Mouse (Mus musculus) heart, postnatal 0 days (tissue): ENCODE data around the gene Sf3a2. TPM values are rescaled to one million over a fixed set of nuclear protein-coding genes. Genes with fewer than 3 reads are reported as not detected.

Experiments
- ATAC-seq: fragments of 200-750 bp; cut with Nextera tagmentation; 2 replicates; pipeline ENCODE4 v1.8.0; 2017; ENCODE audit warnings: low read depth, moderate number of reproducible peaks, moderate library complexity; ENCODE audit not compliant: insufficient read depth
- DNase-seq: peaks from one replicate; pipeline ENCODE4 v3.0.0-alpha.2; 2016; ENCODE audit warnings: low spot score
- H3K27ac ChIP-seq: fragments of 300-500 bp; sonication (generic); 2 replicates; pipeline ENCODE4 v1.5.1; 2014; ENCODE audit warnings: low read depth, mild to moderate bottlenecking
- H3K27me3 ChIP-seq: fragments of 300-500 bp; sonication (generic); 2 replicates; pipeline ENCODE4 v1.6.1; 2014; ENCODE audit warnings: low read length, mixed read lengths; ENCODE audit not compliant: control insufficient read depth, insufficient read depth
- H3K36me3 ChIP-seq: fragments of 300-500 bp; sonication (generic); replicated peaks from 2 replicates; pipeline ENCODE4 v1.6.1; 2014; ENCODE audit warnings: low read length, mixed read lengths; ENCODE audit not compliant: control insufficient read depth, insufficient read depth
- H3K4me1 ChIP-seq: fragments of 300-500 bp; sonication (generic); 2 replicates; pipeline ENCODE4 v1.6.1; 2014; ENCODE audit warnings: antibody characterized with exemption; ENCODE audit not compliant: control insufficient read depth, insufficient read depth
- H3K4me2 ChIP-seq: fragments of 300-500 bp; sonication (generic); 2 replicates; pipeline ENCODE4 v1.6.1; 2014; ENCODE audit warnings: low read depth, mild to moderate bottlenecking, low read length, moderate library complexity
- H3K4me3 ChIP-seq: fragments of 300-500 bp; sonication (generic); 2 replicates; pipeline ENCODE4 v1.5.1; 2014; ENCODE audit warnings: low read depth, low read length
- H3K9ac ChIP-seq: fragments of 300-500 bp; sonication (generic); replicated peaks from 2 replicates; pipeline ENCODE4 v1.6.1; 2014; ENCODE audit warnings: low read depth, low read length, mixed read lengths
- H3K9me3 ChIP-seq: fragments of 300-500 bp; sonication (generic); replicated peaks from 2 replicates; pipeline ENCODE4 v1.6.1; 2016; ENCODE audit warnings: low read length; ENCODE audit not compliant: control insufficient read depth
- CTCF ChIP-seq: IDR thresholded peaks from 2 replicates; pipeline ENCODE4 v1.5.1; 2016; ENCODE audit warnings: antibody characterized with exemption, control low read depth, low read depth
- EP300 ChIP-seq: IDR thresholded peaks from 2 replicates; pipeline ENCODE4 v1.6.1; 2016; ENCODE audit warnings: antibody characterized with exemption, low read depth
- WGBS: fragments of 180-500 bp; shearing (Covaris S2); extraction: QIAGEN DNeasy Blood & Tissue Kit; methylation state at CpG from one replicate; pipeline ENCODE4 v1.1.7; 2014; 5-methylcytosine and 5-hydroxymethylcytosine counted together
- polyA plus RNA-seq: library from polyadenylated mRNA; unstranded; fragments of >200 nt; fragmentation: Nextera tagmentation; extraction: Ambion mirVana; gene quantifications from 2 replicates; pipeline ENCODE4 v1.2.1, GENCODE M21; 2015
- total RNA-seq: library from RNA; depleted of rRNA; stranded (reverse); fragments of >200 nt; gene quantifications from 2 replicates; pipeline ENCODE4 v1.2.3, GENCODE M21; 2014; ENCODE audit warnings: low replicate concordance

Gene Sf3a2
- total and polyA plus RNA-seq, 2 experiments from 2014 or later: 8.8 to 25.2 TPM

- Histone ChIP-seq H3K27me3 (no peaks in the 10 kb centered on the region), H3K4me1 (peaks cover 13% of the 10 kb centered on the region), H3K9me3 (no peaks in the 10 kb centered on the region), H3K4me3 (no peak overlapping the region), H3K4me2 (no peak overlapping the region), H3K27ac (peak overlapping the region; percentile 44; the same call in 1 of the 2 replicates), H3K9ac (no peak overlapping the region), H3K36me3 (peaks cover 91% of the 10 kb centered on the region)
- TF ChIP-seq EP300 (no peak), CTCF (no peak)
- WGBS: 45% methylated on average over 2 of the region's 2 CpGs
- ATAC-seq (no peak; the same call in 1 of the 2 replicates), DNase-seq (no peak)
These were observed 10.5 kb upstream of the Sf3a2 start for GRCm38 (mm10) chr10:80787517-80787916.

GRCm38 (mm10) chr10:80790761-80791404 lies 7.1 kb upstream of the Sf3a2 start:
- no peak for DNase-seq
- Histone ChIP-seq H3K27me3 (no peaks in the 10 kb centered on the region), H3K9me3 (no peaks in the 10 kb centered on the region), H3K27ac (peak overlapping the region; percentile 4; the same call in 1 of the 2 replicates), H3K4me2 (no peak overlapping the region), H3K36me3 (peaks cover 91% of the 10 kb centered on the region), H3K9ac (no peak overlapping the region; the same call in 1 of the 2 replicates), H3K4me1 (peaks cover 13% of the 10 kb centered on the region), H3K4me3 (no peak overlapping the region)
- ATAC-seq: no peak
- TF ChIP-seq EP300 (no peak), CTCF (no peak)
- WGBS: 73% methylated on average over 19 of the region's 19 CpGs

GRCm38 (mm10) chr10:80791476-80792174 lies 6.4 kb upstream of the Sf3a2 start:
- no peak overlapping the region for H3K4me3 ChIP-seq
- peaks cover 15% of the 10 kb centered on the region for H3K4me1 ChIP-seq
- H3K27ac ChIP-seq: peak overlapping the region; percentile 4; the same call in 1 of the 2 replicates
- H3K9me3 ChIP-seq: no peaks in the 10 kb centered on the region
- 41% methylated on average over 33 of the region's 33 CpGs for WGBS
- H3K9ac ChIP-seq: no peak overlapping the region
- H3K4me2 ChIP-seq: no peak overlapping the region
- no peaks in the 10 kb centered on the region for H3K27me3 ChIP-seq
- ATAC-seq (peak; percentile 55), DNase-seq (peak; percentile 72)
- TF ChIP-seq EP300 (no peak), CTCF (peak; percentile 10; the same call in 1 of the 2 replicates)
- peaks cover 89% of the 10 kb centered on the region for H3K36me3 ChIP-seq

GRCm38 (mm10) chr10:80792175-80793032 lies 5.6 kb upstream of the Sf3a2 start:
- Histone ChIP-seq H3K36me3 (peaks cover 86% of the 10 kb centered on the region), H3K4me1 (peaks cover 22% of the 10 kb centered on the region), H3K27me3 (no peaks in the 10 kb centered on the region), H3K9ac (no peak overlapping the region), H3K27ac (peak overlapping the region; percentile 4; the same call in 1 of the 2 replicates), H3K9me3 (no peaks in the 10 kb centered on the region), H3K4me3 (no peak overlapping the region), H3K4me2 (no peak overlapping the region)
- TF ChIP-seq EP300 (no peak), CTCF (no peak)
- 70% methylated on average over 41 of the region's 41 CpGs for WGBS
- ATAC-seq (no peak), DNase-seq (no peak)

- TF ChIP-seq CTCF (no peak), EP300 (no peak)
- Histone ChIP-seq H3K27ac (no peak overlapping the region), H3K4me2 (no peak overlapping the region), H3K36me3 (peaks cover 78% of the 10 kb centered on the region), H3K9me3 (no peaks in the 10 kb centered on the region), H3K27me3 (no peaks in the 10 kb centered on the region), H3K4me1 (peaks cover 20% of the 10 kb centered on the region), H3K9ac (no peak overlapping the region), H3K4me3 (no peak overlapping the region)
- ATAC-seq (no peak), DNase-seq (no peak)
- WGBS: 90% methylated on average over 13 of the region's 13 CpGs
These were observed 4.8 kb upstream of the Sf3a2 start for GRCm38 (mm10) chr10:80793033-80793784.
